Mouse (Mus musculus) olfactory bulb, adult 2 months (tissue): ENCODE data around the gene Slc7a15. TPM values are rescaled to one million over a fixed set of nuclear protein-coding genes. Genes with fewer than 3 reads are reported as not detected.
"Not testable (repeated sequence)": the region's sequence is repeated elsewhere in the genome, so short reads cannot be mapped to it uniquely, and the experiment has no call there.

ENCODE experiments used
- H3K27ac ChIP-seq: fragments of 200-500 bp; 2 replicates; pipeline ENCODE4 v1.5.1; 2012; ENCODE audit warnings: low read depth, low read length; ENCODE audit not compliant: insufficient read depth
- H3K4me1 ChIP-seq: fragments of 200-500 bp; 2 replicates; pipeline ENCODE4 v1.6.1; 2012; ENCODE audit warnings: low read length; ENCODE audit not compliant: control insufficient read depth, insufficient read depth
- H3K4me3 ChIP-seq: fragments of 200-500 bp; 2 replicates; pipeline ENCODE4 v1.5.1; 2012; ENCODE audit warnings: mild to moderate bottlenecking, low read depth, low read length, moderate library complexity; ENCODE audit not compliant: insufficient read depth
- CTCF ChIP-seq: fragments of 200-500 bp; IDR thresholded peaks from 2 replicates; pipeline ENCODE4 v1.5.1; 2012; ENCODE audit warnings: low read depth, mild to moderate bottlenecking, low read length, moderate library complexity; ENCODE audit not compliant: insufficient read depth
- POLR2A ChIP-seq: fragments of 200-500 bp; IDR thresholded peaks from 2 replicates; pipeline ENCODE4 v1.6.1; 2012; ENCODE audit warnings: mild to moderate bottlenecking, low read depth, low read length, moderate library complexity; ENCODE audit not compliant: insufficient read depth
- WGBS: fragments of 180-500 bp; shearing (Covaris S2); methylation state at CpG from one replicate; pipeline ENCODE4 v1.1.7; 2018; 5-methylcytosine and 5-hydroxymethylcytosine counted together
- polyA plus RNA-seq: library from polyadenylated mRNA; stranded (reverse); fragments of >200 nt; gene quantifications from 2 replicates; pipeline ENCODE4 v1.2.4, GENCODE M21; 2012; ENCODE audit warnings: low replicate concordance; ENCODE audit not compliant: missing spikeins, insufficient read depth, insufficient read length

The Slc7a15 gene
- not detected in 2 replicates for polyA plus RNA-seq

GRCm38 (mm10) chr12:8598966-8599365 lies at the start of gene Slc7a15:
TSS of gene Slc7a15 (minus strand) at chr12:8599066.
- not testable (repeated sequence) for H3K27ac ChIP-seq, H3K4me3 ChIP-seq, H3K4me1 ChIP-seq
- WGBS: 93% methylated on average over 7 of the region's 7 CpGs

GRCm38 (mm10) chr12:8648211-8648610 lies 49.3 kb upstream of the Slc7a15 start:
- not testable (repeated sequence) for H3K27ac ChIP-seq, H3K4me1 ChIP-seq, H3K4me3 ChIP-seq
- WGBS: 71% methylated on average over 8 of the region's 8 CpGs

- no peak for TF ChIP-seq CTCF
- no peak for TF ChIP-seq POLR2A
- Histone ChIP-seq H3K27ac (peak overlapping the region; percentile 37; the same call in 1 of the 2 replicates), H3K4me1 (0 out of 2 replicates have a peak, but pooled peaks cover 3% of the 10 kb centered on the region), H3K4me3 (peak overlapping the region; percentile 100)
- WGBS: 4% methylated on average over 10 of the region's 10 CpGs
These were observed 42.5 kb upstream of the Slc7a15 start for GRCm38 (mm10) chr12:8641425-8641735.

GRCm38 (mm10) chr12:8640711-8641424 lies 42.0 kb upstream of the Slc7a15 start:
- no peak for TF ChIP-seq CTCF
- TF ChIP-seq POLR2A: peak; percentile 44; the same call in 1 of the 2 replicates
- H3K4me1 ChIP-seq: 0 out of 2 replicates have a peak, but pooled peaks cover 3% of the 10 kb centered on the region
- peak overlapping the region; percentile 100 for H3K4me3 ChIP-seq
- under 1% methylated on average over 47 of the region's 47 CpGs for WGBS
- H3K27ac ChIP-seq: peak overlapping the region; percentile 99

- H3K27ac ChIP-seq, H3K4me1 ChIP-seq, H3K4me3 ChIP-seq: not testable (repeated sequence)
- 4% methylated on average over 2 of the region's 2 CpGs for WGBS
These were observed 41.3 kb upstream of the Slc7a15 start for GRCm38 (mm10) chr12:8640186-8640585.

GRCm38 (mm10) chr12:8638411-8639087 lies 39.7 kb upstream of the Slc7a15 start:
- not testable (repeated sequence) for H3K4me3 ChIP-seq, H3K4me1 ChIP-seq, H3K27ac ChIP-seq
- TF ChIP-seq CTCF: peak; percentile 48; the same call in 1 of the 2 replicates
- 74% methylated on average over 10 of the region's 10 CpGs for WGBS

GRCm38 (mm10) chr12:8636945-8637344 lies 38.1 kb upstream of the Slc7a15 start:
- TF ChIP-seq CTCF (no peak), POLR2A (no peak)
- 92% methylated on average over 14 of the region's 14 CpGs for WGBS
- H3K4me1 ChIP-seq: 0 out of 2 replicates have a peak, but pooled peaks cover 3% of the 10 kb centered on the region
- H3K27ac ChIP-seq: no peak overlapping the region
- H3K4me3 ChIP-seq: no peak overlapping the region

GRCm38 (mm10) chr12:8635546-8635945 lies 36.7 kb upstream of the Slc7a15 start:
- Histone ChIP-seq H3K4me1 (0 out of 2 replicates have a peak, but pooled peaks cover 3% of the 10 kb centered on the region), H3K27ac (no peak overlapping the region), H3K4me3 (no peak overlapping the region)
- WGBS: 98% methylated on average over 4 of the region's 4 CpGs
- no peak for TF ChIP-seq CTCF
- no peak for TF ChIP-seq POLR2A

GRCm38 (mm10) chr12:8634306-8634705 lies 35.4 kb upstream of the Slc7a15 start:
- H3K4me3 ChIP-seq: no peak overlapping the region
- WGBS: 97% methylated on average over 1 of the region's 1 CpGs

More at GRCm38 (mm10) chr12:8634306-8634705, 35.4 kb upstream of the Slc7a15 start:
- Histone ChIP-seq H3K27ac (no peak overlapping the region), H3K4me1 (0 out of 2 replicates have a peak, but pooled peaks cover 3% of the 10 kb centered on the region)
- TF ChIP-seq POLR2A (no peak), CTCF (no peak)
